Mouse (Mus musculus): Measurements from ENCODE around the gene Ado. TPM values are rescaled to one million over a fixed set of nuclear protein-coding genes. Genes with fewer than 3 reads are reported as not detected.

Ado gene
- polyA plus RNA-seq, 1 experiment = 24.8 TPM

- DNase-seq (ENCODE audit: low read depth) = peak; percentile 95
These were observed 11.1 kb upstream of the Ado start for GRCm38 (mm10) chr10:67559765-67560394.

GRCm38 (mm10) chr10:67558053-67558452 lies 9.3 kb upstream of the Ado start:
- peak; percentile 33 for DNase-seq (ENCODE audit: low read depth)
- TF ChIP-seq CTCF (IDR thresholded peaks at IDR 0.05; ENCODE audit: borderline replicate concordance, extremely low read depth, insufficient read depth, insufficient read length) = no peak
- no peak for TF ChIP-seq POLR2A (IDR thresholded peaks at IDR 0.05; ENCODE audit: borderline replicate concordance, extremely low read depth, insufficient read depth, insufficient read length, poor library complexity, severe bottlenecking)

More at GRCm38 (mm10) chr10:67559765-67560394, 11.1 kb upstream of the Ado start:
- no peak for TF ChIP-seq CTCF (IDR thresholded peaks at IDR 0.05; ENCODE audit: borderline replicate concordance, extremely low read depth, insufficient read depth, insufficient read length)
- TF ChIP-seq POLR2A (IDR thresholded peaks at IDR 0.05; ENCODE audit: borderline replicate concordance, extremely low read depth, insufficient read depth, insufficient read length, poor library complexity, severe bottlenecking) = no peak

GRCm38 (mm10) chr10:67548261-67548854 lies 397 bp downstream of the Ado start:
- no peak for TF ChIP-seq POLR2A (IDR thresholded peaks at IDR 0.05; ENCODE audit: borderline replicate concordance, extremely low read depth, insufficient read depth, insufficient read length, poor library complexity, severe bottlenecking)

GRCm38 (mm10) chr10:67547850-67548260 lies 900 bp downstream of the Ado start:
- peak; percentile 29 for DNase-seq (ENCODE audit: low read depth)
- TF ChIP-seq POLR2A (IDR thresholded peaks at IDR 0.05; ENCODE audit: borderline replicate concordance, extremely low read depth, insufficient read depth, insufficient read length, poor library complexity, severe bottlenecking) = no peak
- TF ChIP-seq CTCF (IDR thresholded peaks at IDR 0.05; ENCODE audit: borderline replicate concordance, extremely low read depth, insufficient read depth, insufficient read length) = no peak

More at GRCm38 (mm10) chr10:67548261-67548854, 397 bp downstream of the Ado start:
- DNase-seq (ENCODE audit: low read depth) = peak; percentile 69

- DNase-seq (ENCODE audit: low read depth) = no peak
- TF ChIP-seq CTCF (IDR thresholded peaks at IDR 0.05; ENCODE audit: borderline replicate concordance, extremely low read depth, insufficient read depth, insufficient read length) = no peak
- no peak for TF ChIP-seq POLR2A (IDR thresholded peaks at IDR 0.05; ENCODE audit: borderline replicate concordance, extremely low read depth, insufficient read depth, insufficient read length, poor library complexity, severe bottlenecking)
These were observed 8.2 kb downstream of the Ado start for GRCm38 (mm10) chr10:67540591-67540990.

- no peak for DNase-seq (ENCODE audit: low read depth)
- no peak for TF ChIP-seq POLR2A (IDR thresholded peaks at IDR 0.05; ENCODE audit: borderline replicate concordance, extremely low read depth, insufficient read depth, insufficient read length, poor library complexity, severe bottlenecking)
- TF ChIP-seq CTCF (IDR thresholded peaks at IDR 0.05; ENCODE audit: borderline replicate concordance, extremely low read depth, insufficient read depth, insufficient read length) = no peak
These were observed 9.4 kb downstream of the Ado start for GRCm38 (mm10) chr10:67539401-67539730.

- TF ChIP-seq CTCF (IDR thresholded peaks at IDR 0.05; ENCODE audit: borderline replicate concordance, extremely low read depth, insufficient read depth, insufficient read length) (no peak), POLR2A (IDR thresholded peaks at IDR 0.05; ENCODE audit: borderline replicate concordance, extremely low read depth, insufficient read depth, insufficient read length, poor library complexity, severe bottlenecking) (no peak)
- no peak for DNase-seq (ENCODE audit: low read depth)
These were observed 10.0 kb downstream of the Ado start for GRCm38 (mm10) chr10:67538585-67539400.

GRCm38 (mm10) chr10:67538106-67538505 lies 10.6 kb downstream of the Ado start:
- DNase-seq (ENCODE audit: low read depth) = no peak

GRCm38 (mm10) chr10:67537151-67537994 lies 11.4 kb downstream of the Ado start:
- peak; percentile 95 for DNase-seq (ENCODE audit: low read depth)
- TF ChIP-seq CTCF (IDR thresholded peaks at IDR 0.05; ENCODE audit: borderline replicate concordance, extremely low read depth, insufficient read depth, insufficient read length) = no peak
- TF ChIP-seq POLR2A (IDR thresholded peaks at IDR 0.05; ENCODE audit: borderline replicate concordance, extremely low read depth, insufficient read depth, insufficient read length, poor library complexity, severe bottlenecking) = no peak

More at GRCm38 (mm10) chr10:67538106-67538505, 10.6 kb downstream of the Ado start:
- TF ChIP-seq POLR2A (IDR thresholded peaks at IDR 0.05; ENCODE audit: borderline replicate concordance, extremely low read depth, insufficient read depth, insufficient read length, poor library complexity, severe bottlenecking) = no peak
- no peak for TF ChIP-seq CTCF (IDR thresholded peaks at IDR 0.05; ENCODE audit: borderline replicate concordance, extremely low read depth, insufficient read depth, insufficient read length)

- TF ChIP-seq POLR2A (IDR thresholded peaks at IDR 0.05; ENCODE audit: borderline replicate concordance, extremely low read depth, insufficient read depth, insufficient read length, poor library complexity, severe bottlenecking) = no peak
- TF ChIP-seq CTCF (IDR thresholded peaks at IDR 0.05; ENCODE audit: borderline replicate concordance, extremely low read depth, insufficient read depth, insufficient read length) = no peak
- peak; percentile 49 for DNase-seq (ENCODE audit: low read depth)
These were observed 12.1 kb downstream of the Ado start for GRCm38 (mm10) chr10:67536621-67537141.

Data from brain, embryonic 14.5 days (tissue).